Mouse (Mus musculus): ENCODE results near the gene Neurog3.

DNA sequence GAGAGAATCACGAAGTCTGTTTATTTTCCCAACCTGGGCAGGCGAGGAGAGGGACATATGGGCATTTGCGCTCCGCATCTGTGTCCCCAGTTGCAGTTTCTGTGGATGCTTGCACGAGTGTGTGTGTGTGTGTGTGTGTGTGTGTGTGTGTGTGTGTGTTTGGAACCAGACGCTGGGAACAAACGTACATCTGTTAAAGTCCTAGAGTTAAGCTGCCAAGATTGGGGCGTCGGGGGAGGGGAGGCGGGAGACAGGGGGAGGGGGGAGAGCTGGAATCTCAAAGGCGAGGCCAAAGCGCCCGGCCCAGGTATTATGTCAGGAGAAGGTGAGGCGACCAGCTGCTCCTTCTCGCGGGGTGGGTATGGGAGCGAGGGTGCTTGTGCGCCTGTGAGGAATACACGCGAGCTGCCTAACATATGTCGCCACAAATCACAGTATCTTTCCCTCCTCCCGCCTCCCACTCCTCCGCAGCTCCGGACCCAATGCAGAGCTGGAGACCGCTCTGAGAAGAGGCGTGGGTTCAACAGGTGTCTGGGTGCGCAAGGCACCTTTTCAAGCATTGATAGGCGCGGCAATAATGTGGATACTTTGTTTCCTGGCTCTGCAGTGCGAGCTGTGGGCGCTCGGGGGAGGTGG is 4.5 kb upstream of the Neurog3 start:
- no peak for TF ChIP-seq MYOG (IDR thresholded peaks at IDR 0.05; ENCODE audit: control insufficient read depth, extremely low read depth, insufficient read length)
- TF ChIP-seq CEBPB (IDR thresholded peaks at IDR 0.05; ENCODE audit: low read depth), result no peak
- no peak for TF ChIP-seq CTCF (IDR thresholded peaks at IDR 0.05; ENCODE audit: control insufficient read depth, insufficient read depth, insufficient read length)
- TF ChIP-seq MYOD1 (IDR thresholded peaks at IDR 0.05; ENCODE audit: control insufficient read depth, insufficient read length, low read depth), result no peak
- no peak for TF ChIP-seq MAX (IDR thresholded peaks at IDR 0.05)
- no peak for TF ChIP-seq USF1 (IDR thresholded peaks at IDR 0.05; ENCODE audit: low read depth)
